Mouse (Mus musculus): ENCODE results near the gene Tab1.

Tab1 gene

DNA sequence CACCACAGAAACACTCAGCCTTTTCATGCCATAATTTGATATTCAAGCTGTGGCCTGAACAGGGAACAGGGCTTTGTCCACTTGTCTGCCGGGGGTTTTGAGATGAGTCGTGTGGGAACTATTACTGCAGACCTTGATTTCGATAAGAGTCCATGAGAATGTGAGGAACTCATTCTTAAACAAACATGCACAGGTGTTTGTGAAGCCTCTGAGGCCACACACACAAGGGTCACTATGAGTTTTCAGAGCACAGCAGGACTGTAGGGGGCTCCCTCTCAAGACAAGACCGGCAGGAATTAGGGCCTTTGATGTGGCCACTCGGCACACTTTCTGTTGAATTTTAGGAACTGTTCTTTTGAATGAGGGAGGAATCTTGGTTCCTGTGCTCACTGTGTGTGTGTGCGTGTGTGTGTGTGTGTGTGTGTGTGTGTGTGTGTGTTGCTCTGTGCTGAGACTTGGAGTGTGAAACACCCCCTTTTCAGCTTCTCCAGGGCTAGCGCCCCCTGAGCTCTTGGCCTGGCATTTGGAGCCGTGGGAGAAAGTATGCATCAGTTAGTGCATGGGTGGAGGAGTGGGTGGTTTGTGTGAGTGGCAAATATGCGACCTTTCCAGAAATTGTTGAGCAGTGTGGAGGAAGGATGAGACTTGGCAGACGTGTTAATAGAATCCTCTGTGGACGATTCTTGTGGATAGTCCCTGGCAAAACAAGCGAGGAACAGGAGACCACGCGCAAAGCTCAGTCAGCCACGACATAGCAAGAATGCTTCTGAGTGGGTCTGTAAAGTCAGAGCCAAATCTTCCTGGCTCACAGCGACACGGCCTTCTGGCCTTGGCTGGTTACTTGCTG is 5.2 kb downstream of the Tab1 start:
- DNase-seq, result no peak

- no peak for DNase-seq
These were observed 7.4 kb downstream of the Tab1 start for GRCm38 (mm10) chr15:80140302-80140701.

GRCm38 (mm10) chr15:80140878-80141277 is 8.0 kb downstream of the Tab1 start:
- DNase-seq, result no peak

DNA sequence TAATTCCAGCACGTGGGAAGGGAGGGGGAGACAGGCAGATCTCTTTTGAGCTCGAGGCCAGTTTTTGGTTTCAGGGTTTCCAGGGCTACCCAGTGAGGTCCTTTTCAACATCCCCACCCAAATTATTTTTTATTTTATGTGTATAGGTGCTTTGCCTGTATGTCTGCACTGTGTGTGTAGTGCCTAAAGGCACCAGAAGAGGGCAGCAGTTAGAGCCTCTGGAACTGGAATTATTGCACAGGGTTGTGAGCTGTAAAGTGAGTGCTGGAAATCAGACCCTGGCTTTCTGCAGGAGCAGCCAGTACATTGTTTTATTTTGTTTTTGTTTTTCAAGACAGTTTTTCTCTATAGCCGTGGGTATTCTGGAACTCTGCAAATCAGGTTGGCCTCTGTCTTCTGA is 9.2 kb downstream of the Tab1 start:
- DNase-seq, result no peak

DNA sequence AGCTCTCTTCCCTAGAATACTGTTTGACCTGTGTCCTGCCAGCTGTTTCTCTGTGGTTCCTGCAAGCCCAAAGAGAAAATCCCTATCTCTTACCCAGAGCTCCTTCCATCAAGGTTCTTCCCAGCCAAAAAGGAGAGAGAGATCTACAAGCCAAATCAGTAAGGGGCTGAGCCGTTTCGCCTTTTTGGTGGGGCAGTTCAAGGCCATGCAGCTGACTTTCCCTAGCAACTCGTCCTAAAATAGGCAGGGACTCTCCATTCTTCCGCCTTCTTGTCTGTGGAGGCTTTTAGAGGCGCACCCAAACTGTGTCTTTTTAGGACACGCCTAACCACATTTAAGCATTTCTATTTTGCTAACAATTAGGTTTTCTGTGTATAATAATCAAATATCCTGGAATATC is 10.8 kb downstream of the Tab1 start:
- DNase-seq, result no peak

- DNase-seq, result no peak
These were observed 12.5 kb downstream of the Tab1 start for GRCm38 (mm10) chr15:80145397-80145796.

DNA sequence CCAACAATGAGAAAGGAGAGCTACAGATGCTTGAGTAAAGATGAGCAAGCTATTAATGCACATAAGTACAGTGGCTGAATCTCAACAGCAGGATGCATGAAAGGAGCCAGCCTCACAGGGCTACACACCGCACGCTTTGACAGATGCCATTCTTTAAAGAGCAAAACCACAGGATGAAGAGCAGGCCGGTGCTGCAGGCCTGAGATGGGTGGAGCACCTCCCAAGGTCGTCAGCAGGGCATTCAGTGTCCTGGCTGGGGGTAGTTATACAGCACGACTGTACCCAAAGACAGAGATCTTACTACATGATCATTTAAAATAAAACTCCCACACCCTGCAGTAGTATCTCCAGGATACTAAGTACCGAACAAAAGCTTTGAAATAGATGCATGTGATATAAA is 13.2 kb downstream of the Tab1 start:
- no peak for DNase-seq

DNA sequence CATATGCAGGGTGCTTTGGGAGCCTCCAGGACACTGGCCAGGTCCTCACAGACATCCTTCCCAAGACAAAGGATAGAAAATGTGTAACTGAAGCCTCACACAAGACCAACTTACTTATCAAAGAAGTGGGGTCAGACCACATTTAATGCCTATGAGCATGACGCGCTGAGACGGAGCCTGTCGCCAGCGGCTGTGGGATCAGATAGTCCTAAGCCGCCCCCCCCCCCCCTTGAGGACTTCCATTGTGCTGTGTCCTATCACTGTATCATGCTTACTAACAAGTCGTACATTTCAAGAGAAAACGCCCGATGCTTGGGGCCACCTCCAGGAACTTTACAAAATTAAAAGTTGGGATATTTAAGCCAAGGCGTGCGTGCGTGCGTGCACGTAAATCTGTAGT is 14.2 kb downstream of the Tab1 start:
- no peak for DNase-seq

GRCm38 (mm10) chr15:80147511-80147910 is 14.6 kb downstream of the Tab1 start:
- no peak for DNase-seq

- DNase-seq, result no peak
These were observed 15.6 kb downstream of the Tab1 start for GRCm38 (mm10) chr15:80148565-80148964.

- DNase-seq, result no peak
These were observed 16.6 kb downstream of the Tab1 start for GRCm38 (mm10) chr15:80149517-80149916.

DNA sequence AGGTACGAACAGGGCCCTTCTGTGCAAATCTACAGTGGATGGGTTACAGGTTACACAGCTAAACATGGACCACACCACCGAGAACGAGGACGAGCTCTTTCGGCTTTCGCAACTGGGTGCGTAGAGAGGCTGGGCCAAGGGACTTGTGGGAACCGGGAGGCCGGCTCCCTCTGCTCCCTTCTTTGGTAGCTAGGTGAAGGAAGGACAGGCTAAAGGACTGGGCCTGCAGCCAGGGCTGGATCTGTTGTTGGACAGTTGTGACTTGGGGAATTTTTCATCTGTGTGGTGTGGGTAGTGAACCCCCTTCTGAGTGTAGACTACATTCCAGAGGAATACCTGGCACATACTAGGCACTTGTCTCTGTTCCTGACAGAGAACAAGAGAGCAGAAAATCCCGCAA is 19.7 kb downstream of the Tab1 start:
- DNase-seq, result no peak

DNA sequence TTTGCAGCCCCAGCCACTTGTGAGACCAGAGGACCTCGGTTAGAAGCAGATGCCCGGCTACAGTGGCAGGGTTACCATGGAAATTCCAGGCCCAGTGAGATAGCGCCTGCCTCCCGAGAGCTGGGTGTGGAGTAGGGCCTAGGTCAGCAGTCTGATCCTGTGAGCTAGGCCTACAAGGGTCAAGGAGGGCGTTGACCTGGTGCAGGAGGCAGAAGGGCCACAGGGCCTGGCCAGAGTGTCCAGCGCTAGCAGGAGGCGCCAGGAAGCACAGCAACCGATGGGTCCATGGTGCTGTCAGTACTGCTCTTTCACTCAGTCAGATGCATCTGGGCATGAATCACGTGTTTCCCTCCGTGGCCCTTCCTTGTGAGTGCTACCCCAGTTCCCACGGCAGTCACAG is 20.8 kb downstream of the Tab1 start:
- DNase-seq, result peak in 1 of 2 experiments; percentile 60

DNA sequence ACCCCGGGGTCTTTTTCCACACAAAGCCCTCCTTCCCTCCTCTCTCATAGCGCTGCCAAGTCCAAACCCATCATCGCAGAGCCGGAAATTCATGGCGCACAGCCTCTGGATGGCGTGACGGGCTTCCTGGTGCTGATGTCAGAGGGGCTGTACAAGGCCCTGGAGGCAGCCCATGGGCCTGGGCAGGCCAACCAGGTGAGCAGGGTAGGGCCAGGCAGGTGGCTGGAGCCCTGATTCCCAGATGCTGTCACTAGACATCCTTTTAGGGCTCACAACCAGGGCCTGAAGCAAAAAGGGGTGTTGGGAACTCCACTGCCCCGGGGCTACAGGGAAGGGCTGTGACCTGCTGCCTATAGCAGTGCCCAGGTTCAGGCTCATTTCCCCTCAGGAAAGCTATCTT is 22.8 kb downstream of the Tab1 start:
- DNase-seq, result no peak

DNA sequence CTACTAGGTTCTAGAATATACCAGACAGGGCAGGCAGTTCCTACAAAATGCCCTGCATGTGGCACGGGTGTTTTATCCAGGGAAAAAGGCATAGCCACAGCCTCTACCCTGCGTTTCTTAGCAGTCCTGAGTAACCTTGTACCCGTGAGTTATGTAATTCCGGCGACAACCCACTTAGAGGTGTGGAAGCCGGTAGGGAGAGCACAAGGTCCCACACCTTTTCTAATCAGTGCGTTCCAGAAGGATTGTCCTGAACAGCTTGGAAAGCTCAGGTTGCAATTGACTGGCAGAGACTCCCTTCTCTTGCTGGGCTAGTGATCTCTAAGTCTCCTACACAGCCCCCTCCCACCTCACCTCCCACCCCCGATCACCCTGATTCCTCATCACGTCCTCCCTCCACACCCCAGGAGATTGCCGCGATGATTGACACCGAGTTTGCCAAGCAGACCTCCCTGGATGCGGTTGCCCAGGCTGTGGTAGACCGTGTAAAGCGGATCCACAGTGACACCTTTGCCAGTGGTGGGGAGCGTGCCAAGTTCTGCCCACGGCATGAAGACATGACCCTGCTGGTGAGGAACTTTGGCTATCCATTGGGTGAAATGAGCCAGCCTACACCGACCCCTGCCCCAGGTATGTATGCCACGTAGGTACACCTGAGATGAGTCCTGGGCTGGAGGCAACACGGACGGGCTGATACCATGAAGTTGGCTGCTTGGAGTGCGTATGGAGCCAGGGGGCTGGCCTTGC is 24.4 kb downstream of the Tab1 start:
- DNase-seq, result peak in 1 of 2 experiments; percentile 64

DNA sequence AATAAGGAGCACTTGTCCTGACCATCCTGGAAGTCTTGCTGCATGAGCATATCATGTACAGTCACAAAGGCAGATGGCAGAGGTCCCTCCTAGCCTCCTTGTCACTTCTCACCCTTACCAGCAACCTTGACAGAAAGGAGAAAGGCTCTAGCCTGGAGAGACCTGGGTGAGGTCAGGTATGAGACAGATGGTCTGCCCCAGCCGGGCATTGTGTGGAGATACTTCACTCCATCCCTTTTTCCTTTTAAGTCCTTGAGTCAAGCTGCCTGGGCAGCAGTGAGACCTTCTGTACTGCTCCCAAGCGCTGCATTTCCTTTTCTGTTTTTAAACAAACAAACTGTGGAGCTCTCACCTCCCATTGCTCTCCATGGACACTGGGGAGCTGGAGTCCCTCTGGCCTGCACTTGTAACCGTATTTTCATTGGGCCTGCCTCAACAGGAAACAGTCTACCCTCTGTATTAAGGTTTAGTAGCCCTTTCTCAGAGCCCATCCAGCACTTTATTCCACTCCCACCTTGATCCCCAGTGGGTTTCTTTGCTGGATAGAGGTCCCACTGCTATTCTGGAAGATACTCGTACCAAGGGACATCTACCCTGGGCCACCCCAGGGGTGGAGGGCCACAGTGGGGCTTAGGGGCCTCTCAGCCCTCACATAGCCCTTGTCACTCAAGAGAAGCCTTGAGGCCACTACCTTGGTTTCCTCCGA is 25.2 kb downstream of the Tab1 start:
- no peak for DNase-seq

DNA sequence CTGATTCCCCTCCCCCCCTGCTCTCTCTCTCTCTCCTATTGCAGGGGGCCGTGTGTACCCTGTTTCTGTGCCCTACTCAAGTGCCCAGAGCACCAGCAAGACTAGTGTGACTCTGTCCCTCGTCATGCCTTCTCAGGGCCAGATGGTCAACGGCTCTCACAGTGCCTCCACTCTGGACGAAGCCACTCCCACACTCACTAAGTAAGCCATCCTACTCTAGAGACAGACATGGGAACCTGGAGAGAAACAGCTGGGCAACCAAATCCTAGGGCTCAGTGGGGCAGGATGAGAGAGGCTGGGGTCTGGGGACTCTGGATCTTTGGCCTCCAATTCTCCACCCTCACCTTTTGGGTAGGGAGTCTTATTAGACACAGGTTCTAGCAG is 25.8 kb downstream of the Tab1 start:
- DNase-seq, result no peak

DNA sequence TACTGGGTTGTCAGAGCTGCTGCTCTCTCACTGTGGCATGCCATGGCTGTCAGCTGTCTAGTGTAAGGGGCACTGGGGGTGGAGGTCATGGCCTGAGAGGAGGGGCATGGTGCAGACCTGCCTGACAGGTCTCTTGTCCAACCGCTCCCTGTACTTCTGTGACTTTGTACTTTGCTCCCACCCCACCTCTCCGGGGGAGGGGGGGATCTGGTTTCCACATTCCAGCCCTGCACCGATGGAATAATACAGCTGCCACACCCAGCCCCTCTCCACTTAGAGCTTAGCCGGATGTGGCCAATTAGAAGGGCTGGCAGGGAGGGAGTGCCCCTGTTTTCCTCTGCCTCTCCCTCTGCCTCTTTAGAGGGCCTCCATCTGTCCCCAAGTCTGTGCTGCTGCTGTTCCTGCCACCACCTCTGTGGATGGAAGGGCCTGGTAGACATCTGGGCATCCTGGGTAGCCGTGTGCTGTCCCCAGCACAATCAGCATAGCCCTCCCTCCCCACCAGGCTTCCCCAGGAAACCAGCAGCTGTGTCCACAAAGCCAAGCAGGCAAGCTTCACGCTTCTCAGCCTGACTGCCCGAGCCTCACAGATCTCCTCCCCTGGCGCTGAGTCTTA is 26.5 kb downstream of the Tab1 start:
- peak; percentile 80 to 93 for DNase-seq

GRCm38 (mm10) chr15:80160223-80160622 is 27.3 kb downstream of the Tab1 start:
- DNase-seq, result peak in 1 of 2 experiments; percentile 56

GRCm38 (mm10) chr15:80160726-80161125 is 27.8 kb downstream of the Tab1 start:
- no peak for DNase-seq

DNA sequence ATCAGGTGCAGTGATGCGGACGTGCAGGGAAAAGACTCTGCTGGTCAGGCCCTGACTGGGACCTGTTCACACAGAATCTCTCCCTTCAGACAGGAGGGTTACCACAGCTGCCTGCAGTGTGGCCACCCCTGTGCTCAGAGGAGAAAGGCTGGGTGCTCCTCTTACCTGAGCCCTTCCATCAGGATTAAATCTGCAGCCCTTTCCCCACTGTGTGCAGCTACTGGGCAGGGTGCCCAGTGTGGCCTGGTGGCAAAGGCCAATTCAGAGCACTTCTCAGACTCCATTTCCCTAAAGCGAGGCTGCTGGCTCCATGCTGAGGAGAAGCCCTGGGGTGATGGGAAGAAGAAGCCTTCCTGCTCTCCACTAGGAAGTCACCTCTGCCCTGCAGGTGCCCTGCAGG is 28.3 kb downstream of the Tab1 start:
- no peak for DNase-seq

DNA sequence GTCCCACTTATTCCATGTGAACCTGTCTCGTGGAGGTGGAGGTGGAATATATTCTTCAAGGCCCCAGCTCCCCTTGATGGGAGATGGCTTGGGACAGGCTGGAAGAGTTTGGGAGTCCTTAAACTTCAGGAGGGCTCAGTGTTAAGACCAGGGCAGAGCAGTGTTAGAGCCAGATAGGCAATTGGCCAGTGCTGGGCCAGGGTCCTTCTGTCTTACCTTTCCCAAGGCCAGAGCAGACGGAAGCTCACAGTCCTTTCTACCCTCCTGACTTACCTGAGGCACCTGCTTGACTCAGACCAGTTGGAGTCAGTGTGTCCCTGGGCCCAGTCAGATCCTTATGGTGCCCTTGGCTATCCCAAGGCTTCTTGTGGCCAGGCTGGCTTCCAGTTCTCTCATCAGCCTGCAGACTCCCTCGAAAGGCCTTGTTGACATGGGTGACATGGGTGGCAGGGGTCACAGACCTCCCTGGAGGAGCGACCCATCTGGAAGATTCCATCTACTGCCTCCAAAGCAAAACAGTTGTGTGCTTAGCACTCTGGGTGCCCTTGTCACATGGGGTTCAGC is 29.6 kb downstream of the Tab1 start:
- DNase-seq, result no peak

DNA sequence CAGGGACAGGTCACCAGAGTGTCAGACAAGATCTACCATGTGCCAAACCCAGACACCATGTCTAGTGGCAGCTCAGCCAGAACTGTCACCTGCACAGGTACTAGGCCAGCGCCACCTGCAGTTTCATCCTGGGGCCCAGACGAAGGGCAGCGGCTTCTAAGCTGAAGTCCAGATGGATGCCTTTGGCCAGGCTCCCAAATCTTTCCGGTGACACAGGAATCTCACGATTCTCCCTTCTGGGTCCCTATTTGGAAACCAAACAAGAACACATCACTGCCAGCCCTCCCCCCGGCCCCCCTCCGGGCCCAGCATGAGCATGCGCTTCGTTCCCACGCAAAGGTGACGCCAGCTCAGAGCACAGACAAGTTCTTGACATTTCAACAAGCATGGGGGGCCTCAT is 30.3 kb downstream of the Tab1 start:
- DNase-seq, result no peak
